Mouse (Mus musculus): ENCODE measurements around the gene Olfr150.
"Not testable (repeated sequence)": the region's sequence is repeated elsewhere in the genome, so short reads cannot be mapped to it uniquely, and the experiment has no call there.

Olfr150 gene

DNA sequence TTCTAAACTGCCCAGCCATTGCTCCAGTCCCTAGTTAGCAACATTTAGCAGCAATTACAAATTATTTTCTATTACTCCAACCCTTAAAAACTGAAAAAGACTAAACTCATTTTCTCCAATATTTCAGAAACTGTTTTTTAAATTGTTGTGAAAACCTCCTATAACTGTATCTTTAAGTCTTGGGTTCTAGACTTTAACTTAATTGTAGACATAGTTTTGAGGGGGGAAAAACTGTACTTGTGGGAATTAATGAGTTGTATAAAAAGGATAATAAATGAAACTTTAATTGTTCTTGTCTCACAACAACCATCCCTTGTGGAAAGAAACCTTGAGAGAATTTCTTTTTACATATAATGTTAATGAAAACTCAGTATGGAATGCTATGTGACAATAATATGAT is at the start of gene Olfr150:
Olfr150 (plus strand) TSS at position 301 of the 400 bp plus-strand sequence.
- no peak for DNase-seq

DNA sequence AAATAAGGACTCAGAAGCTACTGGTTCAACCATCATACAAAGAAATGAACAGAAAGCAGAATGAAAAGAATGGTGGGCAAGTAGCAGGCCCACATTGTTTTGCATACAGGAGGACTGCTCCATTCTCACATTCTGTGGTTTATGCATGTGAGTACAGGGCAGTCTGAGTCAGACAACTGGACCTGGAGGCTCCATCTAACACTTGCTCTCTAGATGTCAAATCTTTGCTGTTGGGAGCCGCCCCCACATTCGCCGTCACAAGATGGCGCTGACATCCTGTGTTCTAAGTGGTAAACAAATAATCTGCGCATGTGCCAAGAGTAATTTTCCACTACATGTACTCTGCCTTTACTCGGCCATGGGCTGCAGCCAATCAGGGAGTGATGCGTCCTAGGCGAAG is 29.7 kb upstream of the Olfr150 start:
- not testable (repeated sequence) for DNase-seq

DNA sequence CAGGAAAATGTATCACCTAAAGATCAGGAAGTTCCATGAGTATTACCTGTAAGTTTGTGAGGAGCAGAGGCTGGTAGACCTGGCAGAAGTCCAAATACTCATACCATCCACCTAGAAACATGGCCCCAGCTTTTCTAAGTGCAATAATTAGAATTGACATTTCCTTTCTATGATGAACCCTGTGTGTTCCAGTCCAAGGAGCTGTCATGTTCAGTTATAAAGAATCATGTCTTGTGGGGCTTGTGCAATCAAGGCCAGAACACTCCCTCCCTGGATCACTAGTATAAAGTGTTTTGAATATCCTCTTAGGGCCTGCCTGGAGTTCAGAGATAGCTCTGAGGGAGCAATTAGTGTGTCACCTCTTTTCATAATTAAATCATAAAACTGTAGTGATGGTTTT is 23.8 kb upstream of the Olfr150 start, which contains the start of gene Olfr149:
Olfr149 (minus strand) TSS at position 101 of the 400 bp plus-strand sequence.
- no peak for DNase-seq

- no peak for DNase-seq
Observed at GRCm38 (mm10) chr9:39708958-39709357, 21.8 kb upstream of the Olfr150 start.

DNA sequence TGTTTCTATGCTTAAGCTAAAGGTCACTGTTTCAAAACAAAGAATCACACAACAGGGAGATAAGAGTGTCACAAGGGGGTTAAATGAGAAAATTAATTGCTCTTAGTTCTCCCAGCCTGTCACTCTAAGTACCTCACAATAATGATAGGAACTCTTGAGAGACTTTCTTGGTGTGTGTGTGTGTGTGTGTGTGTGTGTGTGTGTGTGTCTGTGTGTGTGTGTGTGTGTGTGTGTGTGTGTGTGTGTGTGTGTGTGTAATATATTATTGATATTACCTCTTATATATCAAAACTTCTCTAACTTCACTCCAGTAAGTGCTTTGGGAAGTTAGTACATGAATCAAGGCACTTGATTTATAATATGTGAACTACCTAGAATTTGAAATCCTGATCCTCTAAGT is 19.7 kb upstream of the Olfr150 start, which contains the start of gene Olfr965:
Olfr965 (plus strand) TSS at position 301 of the 400 bp plus-strand sequence.
- no peak for DNase-seq

GRCm38 (mm10) chr9:39740741-39741140 is 10.0 kb downstream of the Olfr150 start:
- no peak for DNase-seq

DNA sequence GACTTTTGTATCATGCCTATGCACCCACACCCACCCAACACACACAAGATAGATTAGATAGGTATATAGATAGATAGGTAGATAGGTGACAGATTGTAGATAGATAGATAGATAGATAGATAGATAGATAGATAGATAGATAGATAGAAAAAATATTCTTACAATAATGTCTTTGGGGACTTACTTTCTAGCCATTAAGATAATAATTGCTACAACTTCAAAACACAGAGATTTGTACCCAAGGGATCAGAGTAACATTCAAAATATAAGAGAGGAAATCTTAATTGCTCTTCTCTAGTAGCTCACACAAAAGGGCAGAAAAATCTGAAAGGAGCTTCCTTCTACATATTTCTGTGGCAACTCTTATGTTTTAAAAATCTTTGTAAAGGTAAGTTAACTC is 15.2 kb downstream of the Olfr150 start, which contains the start of gene Olfr967:
Olfr967 (plus strand) TSS at position 301 of the 400 bp plus-strand sequence.
- no peak for DNase-seq

DNA sequence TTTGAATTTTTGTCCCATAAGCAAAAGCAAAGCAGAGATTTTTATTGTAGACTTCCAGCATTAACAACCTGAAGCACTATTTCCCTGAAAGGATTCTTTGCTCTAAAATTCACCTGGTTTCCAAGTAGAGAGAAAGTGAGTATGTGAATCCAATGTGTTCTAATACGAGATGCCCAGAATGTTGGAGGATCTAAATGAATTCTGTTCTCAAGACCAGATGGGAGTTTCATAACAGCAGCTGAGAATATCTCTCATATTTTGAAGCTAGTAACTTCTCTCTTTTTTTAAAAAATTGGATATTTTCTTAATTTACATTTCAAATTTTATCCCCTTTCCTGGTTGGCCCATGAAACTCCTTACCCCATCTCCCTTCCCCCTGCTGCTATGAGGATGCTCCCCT is 15.7 kb downstream of the Olfr150 start:
- DNase-seq, result no peak

GRCm38 (mm10) chr9:39783153-39783552 is 52.4 kb downstream of the Olfr150 start, which contains the start of gene Olfr968:
Gene Olfr968 (minus strand): TSS chr9:39783253.
- DNase-seq, result no peak

All from kidney, adult 18-20 months (tissue).